Comparison of ENCODE assay signal across 10 mouse cellular contexts in the genomic region with DNA sequence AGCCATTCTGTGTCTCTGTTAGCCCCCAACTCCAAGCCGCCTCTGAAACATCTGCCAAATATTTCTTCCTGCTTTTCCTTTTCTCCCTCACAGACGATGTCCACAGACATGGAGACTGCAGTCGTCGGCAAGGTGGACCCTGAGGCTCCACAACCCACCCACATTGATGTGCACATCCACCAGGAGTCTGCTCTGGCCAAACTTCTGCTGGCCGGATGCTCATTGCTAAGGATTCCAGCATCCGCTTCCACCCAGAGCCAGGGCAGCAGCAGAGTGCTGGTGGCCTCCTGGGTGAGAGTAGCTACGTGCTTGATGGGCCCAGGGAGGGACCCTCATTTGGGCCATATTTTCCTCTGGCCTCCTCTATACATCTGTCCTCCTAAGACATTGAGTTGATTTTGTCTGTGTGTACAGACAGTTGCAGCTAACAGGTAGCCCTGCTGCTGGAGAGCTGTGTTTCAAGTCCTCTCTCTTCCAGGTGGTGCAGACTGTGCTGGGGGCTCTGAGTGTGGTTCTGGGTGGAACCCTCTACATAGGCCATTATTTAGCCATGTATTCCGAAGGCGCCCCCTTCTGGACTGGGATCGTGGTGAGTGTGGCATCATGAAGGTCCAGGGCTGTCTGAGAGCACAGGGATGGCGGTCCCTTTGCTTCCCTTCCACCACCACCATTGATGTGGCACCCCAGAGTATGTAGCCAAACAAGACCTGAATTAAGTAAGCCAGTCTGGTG. TPM values are rescaled to one million over a fixed set of nuclear protein-coding genes. Genes with fewer than 3 reads are reported as not detected.
DNase-seq lines count a peak whose midpoint lies in the region.
"Had no signal": no experiment of that assay in that cellular context is flagged by ENCODE, and none has a peak within 500 bp of the region (broad histone marks: within the 10 kb centered on the region; RNA-seq: fewer than 3 reads in every experiment).

No protein-coding gene starts in this region.

- no peaks in the 10 kb centered on the region for H3K36me3 ChIP-seq in megakaryocyte, embryonic 14.5 days (replicated peaks; ENCODE audit: low read length)

- no peaks in the 10 kb centered on the region for H3K9me3 ChIP-seq in megakaryocyte, embryonic 14.5 days

- H3K4me1 ChIP-seq in megakaryocyte, embryonic 14.5 days: peaks cover 33% of the 10 kb centered on the region

- peaks cover 30% of the 10 kb centered on the region for H3K27me3 ChIP-seq in megakaryocyte, embryonic 14.5 days (replicated peaks)
- H3K27me3 ChIP-seq: Patski had no signal

- peak; percentile 93 for DNase-seq in heart, adult 11 months
- no peak for DNase-seq in heart, postnatal 25 days (ENCODE audit: low spot score)
- DNase-seq in adrenal gland, postnatal 25 days: peak; percentile 70
- peak; percentile 32 to 41 for DNase-seq in heart, postnatal 10 days
- peak; percentile 76 to 84 for DNase-seq in kidney, postnatal 4 days
- DNase-seq in thymus, postnatal 4 days: peak; percentile 74
- no peak for DNase-seq in cerebellum, adult 11 months

- peak overlapping the region; percentile 21 for H3K4me3 ChIP-seq in megakaryocyte, embryonic 14.5 days (replicated peaks)

- intact Hi-C loops in heart, postnatal 25 days (cut with DNase I): no loop called here
- intact Hi-C loops in heart, postnatal 10 days (cut with DNase I): no loop called here

RNA-seq across cellular contexts. Expression of a gene that starts 1.0 kb away (rescaled TPM):
- 10 to 100 TPM; 52.5 to 54.8 TPM for total RNA-seq in heart, postnatal 25 days (2021)
- total RNA-seq in adrenal gland, postnatal 25 days (2021): 498 and 582 TPM in 2 replicates
- 10 to 100 TPM; 72.1 to 81.8 TPM for total RNA-seq in heart, postnatal 10 days (2021)
- 10.4 and 36.3 TPM in 2 replicates for polyA plus RNA-seq in megakaryocyte, embryonic 14.5 days (2012; ENCODE audit: insufficient read depth, low replicate concordance)

RNA-seq across cellular contexts. Expression of a gene that starts 1.6 kb away (rescaled TPM):
- total RNA-seq in heart, postnatal 25 days (2021): 10 to 100 TPM; 16.6 to 20.0 TPM
- 210 and 286 TPM in 2 replicates for total RNA-seq in adrenal gland, postnatal 25 days (2021)
- 10 to 100 TPM; 22.4 to 27.5 TPM for total RNA-seq in heart, postnatal 10 days (2021)
- polyA plus RNA-seq in megakaryocyte, embryonic 14.5 days (2012; ENCODE audit: insufficient read depth, low replicate concordance): 9.7 and 62.7 TPM in 2 replicates

RNA-seq across cellular contexts. Expression of a gene that starts 30.4 kb away (rescaled TPM):
- total RNA-seq in heart, postnatal 25 days (2021): not detected
- total RNA-seq in adrenal gland, postnatal 25 days (2021): not detected in 2 replicates
- not detected for total RNA-seq in heart, postnatal 10 days (2021)
- not detected in 2 replicates for polyA plus RNA-seq in megakaryocyte, embryonic 14.5 days (2012; ENCODE audit: insufficient read depth, low replicate concordance)
- total RNA-seq: hematopoietic stem cell, adult 5-6 weeks had no signal

Comparison
In these comparisons a context has a peak if more than half of its experiments do, and no peak if none do; other contexts are left out.
1. DNase-seq: peak in heart, adult 11 months (single experiment), adrenal gland, postnatal 25 days (single experiment), heart, postnatal 10 days (2 of 2), kidney, postnatal 4 days (2 of 2) and thymus, postnatal 4 days (single experiment); none in heart, postnatal 25 days (single experiment) and cerebellum, adult 11 months (single experiment).